Mouse (Mus musculus) gastrocnemius, adult 8-10 months (tissue): ENCODE results near the gene Olfr822. TPM values are rescaled to one million over a fixed set of nuclear protein-coding genes. Genes with fewer than 3 reads are reported as not detected.
"Not testable (repeated sequence)": the region's sequence is repeated elsewhere in the genome, so short reads cannot be mapped to it uniquely, and the experiment has no call there.

Experiments
- DNase-seq, 2 experiments: peaks; one replicate each; pipeline ENCODE4 v3.0.0; 2022; ENCODE audit warnings: low spot score in 2 of 2
- total RNA-seq, 4 experiments: library from RNA; stranded (reverse); gene quantifications; 2 replicates each; pipeline ENCODE4 v1.2.4; 2022

The Olfr822 gene
- total RNA-seq, result not detected

- no peak for DNase-seq
Observed at GRCm38 (mm10) chr10:130070910-130071309, at the start of gene Olfr822. Gene Olfr822 (plus strand): TSS chr10:130071210.

GRCm38 (mm10) chr10:130030048-130030447 is 41.0 kb upstream of the Olfr822 start, which contains the start of gene Olfr821:
Gene Olfr821 (plus strand): TSS chr10:130030348.
- DNase-seq, result no peak

- no peak for DNase-seq
Observed at GRCm38 (mm10) chr10:130037096-130037495, 33.9 kb upstream of the Olfr822 start.

- no peak for DNase-seq
Observed at GRCm38 (mm10) chr10:130092838-130093440, 21.9 kb downstream of the Olfr822 start.

- DNase-seq, result no peak
Observed at GRCm38 (mm10) chr10:130096104-130096503, 25.1 kb downstream of the Olfr822 start.

GRCm38 (mm10) chr10:130115283-130115682 is 44.3 kb downstream of the Olfr822 start, which contains the start of gene Olfr823:
Gene Olfr823 (minus strand): TSS chr10:130115383.
- not testable (repeated sequence) for DNase-seq

GRCm38 (mm10) chr10:130116045-130116444 is 45.0 kb downstream of the Olfr822 start:
- DNase-seq, result not testable (repeated sequence)

Other genes starting within 250 kb of the Olfr822 start
- not detected for gene Olfr812, start 225.1 kb upstream of the Olfr822 start, total RNA-seq
- not detected for gene Olfr813, start 215.8 kb upstream of the Olfr822 start, total RNA-seq
- gene Olfr814, start 191.4 kb upstream of the Olfr822 start, total RNA-seq, result not detected
- not detected for gene Olfr815, start 165.3 kb upstream of the Olfr822 start, total RNA-seq
- not detected for gene Olfr816, start 155.6 kb upstream of the Olfr822 start, total RNA-seq
- not detected for gene Olfr818, start 122.1 kb upstream of the Olfr822 start, total RNA-seq
- gene Olfr819, start 103.9 kb upstream of the Olfr822 start, total RNA-seq, result not detected
- not detected for gene Olfr247, start 95.1 kb upstream of the Olfr822 start, total RNA-seq
- gene Gm10310, start 86.1 kb upstream of the Olfr822 start, total RNA-seq, result not detected
- not detected for gene Olfr820, start 58.6 kb upstream of the Olfr822 start, total RNA-seq
- gene Olfr821, start 40.9 kb upstream of the Olfr822 start, total RNA-seq, result not detected
- gene Olfr823, start 44.2 kb downstream of the Olfr822 start, total RNA-seq, result not detected
- not detected for gene Olfr824, start 58.8 kb downstream of the Olfr822 start, total RNA-seq
- not detected for gene Olfr825, start 95.6 kb downstream of the Olfr822 start, total RNA-seq
- not detected for gene Olfr826, start 113.0 kb downstream of the Olfr822 start, total RNA-seq
- gene Olfr827, start 143.2 kb downstream of the Olfr822 start, total RNA-seq, result not detected
- not detected for gene Neurod4, start 209.0 kb downstream of the Olfr822 start, total RNA-seq